Mouse (Mus musculus) megakaryocyte, embryonic 14.5 days (primary cell): ENCODE data around the gene Gabra2.

ENCODE experiments used
- FLI1 ChIP-seq: IDR thresholded peaks from 2 replicates; pipeline ENCODE4 v1.6.1; 2012; ENCODE audit warnings: low read length, inconsistent platforms, mixed read lengths
- GATA1 ChIP-seq: IDR thresholded peaks from 3 replicates; pipeline ENCODE4 v1.6.1; 2012; ENCODE audit warnings: mixed read lengths, low read length, inconsistent platforms, borderline replicate concordance

- TF ChIP-seq GATA1 (no peak), FLI1 (no peak)
These were observed 16.8 kb downstream of the Gabra2 start for GRCm38 (mm10) chr5:71078861-71079260.
